Mouse (Mus musculus): ENCODE measurements at regions not wholly inside any gene's neighbourhood (a gene's known extent, or its start where the extent isn't known, plus 50 kb on each side); places are given as distances from the start of the nearest gene placed in this dataset.

GRCm38 (mm10) chr7:136152470-136152869 is 436.3 kb upstream of the Mki67 start:
- TF ChIP-seq GATA1 (IDR thresholded peaks at IDR 0.05; ENCODE audit: low read length) (no peak), TAL1 (IDR thresholded peaks at IDR 0.05; ENCODE audit: low read length) (no peak)
